Mouse (Mus musculus) c-Kit-negative CD71-positive TER-119-positive erythroid progenitor cells, embryonic 14.5 days (primary cell): Measurements from ENCODE around the gene Rrp15.

ENCODE experiments used
- DNase-seq: peaks from one replicate; pipeline ENCODE4 v3.0.0-alpha.2; 2013; ENCODE audit warnings: low read depth, low spot score

The Rrp15 gene

DNA sequence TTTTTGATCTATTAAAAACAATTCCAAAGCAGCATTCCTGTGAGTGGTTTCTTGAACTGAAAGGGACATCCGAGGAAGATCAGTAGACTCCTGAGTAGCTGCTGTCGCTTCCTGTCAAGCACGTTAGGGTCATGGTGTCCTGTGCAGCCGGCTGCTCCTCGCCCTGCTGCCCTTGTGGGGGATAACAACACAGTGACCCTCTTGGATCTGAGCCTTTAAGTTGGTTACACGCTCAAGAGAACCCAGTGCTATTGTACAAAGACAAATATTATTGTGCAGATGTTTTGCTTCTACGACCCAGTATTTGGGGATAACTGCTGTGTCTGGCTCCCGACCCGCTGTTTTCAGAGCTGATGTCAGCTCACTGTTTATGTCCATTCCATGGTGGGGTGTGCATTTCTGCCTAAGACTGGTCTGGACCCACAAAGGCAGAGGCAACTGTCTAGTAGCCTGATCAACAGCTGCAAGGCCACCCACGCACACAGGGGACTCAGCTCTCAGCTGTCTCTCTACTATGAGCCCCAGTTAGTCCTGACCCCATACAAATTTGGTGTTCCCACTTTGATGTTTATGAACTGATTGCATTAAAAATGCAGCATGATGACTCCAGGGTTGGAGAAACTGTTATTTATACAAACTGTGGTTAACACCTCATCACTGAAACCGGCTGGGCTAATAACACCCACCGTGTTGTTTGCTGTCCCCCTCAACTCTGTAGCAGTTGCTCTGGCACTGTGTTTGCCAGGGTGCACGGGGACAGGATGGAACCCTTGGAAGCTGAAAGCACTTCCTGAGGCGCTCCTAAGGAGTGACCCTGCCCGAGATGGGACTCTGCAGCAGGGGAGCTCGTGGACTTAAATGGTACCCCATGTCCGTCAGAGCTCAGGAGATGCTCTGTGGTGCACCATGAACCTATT, 33.9 kb downstream of the Rrp15 start:
- DNase-seq = no peak

- no peak for DNase-seq
These were observed 34.9 kb downstream of the Rrp15 start for GRCm38 (mm10) chr1:186714215-186714614.

- no peak for DNase-seq
These were observed 36.2 kb downstream of the Rrp15 start for GRCm38 (mm10) chr1:186712802-186713471.

- DNase-seq = no peak
These were observed 43.3 kb downstream of the Rrp15 start, which contains the start of gene Tgfb2 for GRCm38 (mm10) chr1:186705915-186706248. TSS of gene Tgfb2 (minus strand) at chr1:186705989.

DNA sequence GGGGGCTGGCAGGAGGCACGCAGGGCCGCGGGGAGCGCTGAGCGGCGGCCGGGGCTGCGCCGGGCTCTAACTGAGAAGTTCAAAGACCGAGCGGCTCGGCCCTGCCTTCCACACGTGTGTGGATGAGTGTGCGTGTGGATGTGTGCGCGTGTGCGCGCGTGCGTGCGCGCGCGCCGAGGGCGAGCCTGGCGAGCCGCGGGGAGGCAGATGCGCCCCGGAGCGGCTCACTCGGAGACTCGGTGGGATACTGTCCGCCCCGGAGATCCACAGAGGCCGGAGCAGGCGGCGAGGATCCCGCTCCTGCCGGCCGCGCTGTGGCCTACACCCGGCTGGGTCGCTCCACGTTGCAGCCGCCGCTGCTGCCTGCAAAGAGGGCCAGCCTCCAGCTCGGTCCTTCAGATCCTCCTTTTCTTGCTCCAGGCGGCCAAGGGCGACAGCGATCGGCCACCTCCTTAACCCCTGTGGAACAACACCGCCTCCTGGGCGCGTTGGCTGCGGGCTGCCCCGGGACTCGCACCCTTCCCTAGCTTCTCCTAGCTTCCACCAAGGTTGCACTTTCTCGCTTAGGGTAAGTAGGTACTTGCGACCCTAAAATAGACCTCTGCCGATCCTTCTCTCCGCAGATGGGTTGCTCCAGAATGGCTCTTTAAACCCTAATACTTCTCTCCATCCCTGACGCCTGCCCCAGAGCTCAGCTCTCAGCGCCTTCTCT, 43.8 kb downstream of the Rrp15 start:
- DNase-seq = no peak

- DNase-seq = no peak
These were observed 45.0 kb downstream of the Rrp15 start for GRCm38 (mm10) chr1:186703980-186704701.

DNA sequence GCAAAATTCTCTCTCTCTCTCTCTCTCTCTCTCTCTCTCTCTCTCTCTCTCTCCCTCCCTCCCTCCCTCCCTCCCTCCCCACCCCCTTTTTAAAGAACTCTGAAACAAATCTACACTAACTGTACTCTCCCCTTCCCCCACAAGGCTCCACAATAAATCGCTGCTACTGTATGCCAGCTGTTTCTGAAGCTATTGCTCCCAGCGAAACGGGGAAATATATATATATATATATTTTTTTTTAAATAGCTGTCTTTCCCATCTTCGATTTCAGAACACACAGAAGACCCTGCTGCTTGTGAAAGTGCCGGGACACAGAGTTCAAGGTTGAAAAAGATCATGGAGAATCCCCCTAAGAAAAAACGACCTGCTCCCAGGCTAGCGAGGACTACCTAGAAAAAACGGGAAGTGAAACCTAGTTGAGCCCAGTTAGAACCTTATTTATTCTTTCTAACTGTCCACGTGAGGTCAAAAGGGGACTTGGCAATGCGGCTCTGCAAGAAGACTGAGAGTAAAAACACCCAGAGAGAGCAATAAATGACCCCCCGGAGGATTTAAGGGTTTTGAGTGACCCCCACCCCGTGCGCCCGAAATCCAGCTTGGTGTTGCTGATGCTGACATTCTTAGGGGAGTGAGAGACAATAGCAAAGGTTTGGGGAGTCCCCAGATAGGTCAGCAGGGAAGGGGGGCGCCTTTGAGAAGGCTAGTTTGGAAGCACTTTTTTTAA, 45.7 kb downstream of the Rrp15 start:
- no peak for DNase-seq

GRCm38 (mm10) chr1:186702391-186703255, 46.5 kb downstream of the Rrp15 start:
- no peak for DNase-seq

- DNase-seq = no peak
These were observed 47.8 kb downstream of the Rrp15 start for GRCm38 (mm10) chr1:186701206-186701905.

- no peak for DNase-seq
These were observed 48.7 kb downstream of the Rrp15 start for GRCm38 (mm10) chr1:186700496-186700895.

- no peak for DNase-seq
These were observed 50.4 kb downstream of the Rrp15 start for GRCm38 (mm10) chr1:186698583-186699338.

GRCm38 (mm10) chr1:186696231-186696630, 52.9 kb downstream of the Rrp15 start:
- no peak for DNase-seq

GRCm38 (mm10) chr1:186695361-186695760, 53.8 kb downstream of the Rrp15 start:
- DNase-seq = no peak

DNA sequence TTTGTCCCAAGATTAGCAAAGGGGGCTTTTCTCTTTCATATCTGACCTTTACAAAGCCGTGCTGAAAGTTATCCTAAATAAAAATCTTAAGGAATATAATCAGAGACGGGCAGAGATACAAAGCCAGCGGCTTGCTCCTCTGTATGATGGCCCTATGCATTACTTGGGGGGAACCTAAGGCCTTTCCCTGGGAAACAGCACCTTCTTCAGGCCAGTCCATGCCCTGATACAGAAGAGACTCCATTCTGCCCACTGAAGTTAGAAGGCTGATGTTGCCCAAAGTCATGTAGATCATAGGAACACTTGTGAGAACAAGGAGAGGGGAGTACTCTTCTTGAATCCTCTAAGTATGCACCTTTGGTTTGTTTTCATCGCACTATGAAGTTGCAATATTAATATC, 56.8 kb downstream of the Rrp15 start:
- no peak for DNase-seq

- DNase-seq = no peak
These were observed 57.5 kb downstream of the Rrp15 start for GRCm38 (mm10) chr1:186691708-186692107.

- DNase-seq = no peak
These were observed 65.1 kb downstream of the Rrp15 start for GRCm38 (mm10) chr1:186684041-186684440.

- DNase-seq = no peak
These were observed 66.6 kb downstream of the Rrp15 start for GRCm38 (mm10) chr1:186682606-186683005.

GRCm38 (mm10) chr1:186677614-186678013, 71.5 kb downstream of the Rrp15 start:
- no peak for DNase-seq

- DNase-seq = no peak
These were observed 73.0 kb downstream of the Rrp15 start for GRCm38 (mm10) chr1:186676199-186676598.
